Mouse (Mus musculus): ENCODE measurements around the gene Pinlyp.

Gene Pinlyp

DNA sequence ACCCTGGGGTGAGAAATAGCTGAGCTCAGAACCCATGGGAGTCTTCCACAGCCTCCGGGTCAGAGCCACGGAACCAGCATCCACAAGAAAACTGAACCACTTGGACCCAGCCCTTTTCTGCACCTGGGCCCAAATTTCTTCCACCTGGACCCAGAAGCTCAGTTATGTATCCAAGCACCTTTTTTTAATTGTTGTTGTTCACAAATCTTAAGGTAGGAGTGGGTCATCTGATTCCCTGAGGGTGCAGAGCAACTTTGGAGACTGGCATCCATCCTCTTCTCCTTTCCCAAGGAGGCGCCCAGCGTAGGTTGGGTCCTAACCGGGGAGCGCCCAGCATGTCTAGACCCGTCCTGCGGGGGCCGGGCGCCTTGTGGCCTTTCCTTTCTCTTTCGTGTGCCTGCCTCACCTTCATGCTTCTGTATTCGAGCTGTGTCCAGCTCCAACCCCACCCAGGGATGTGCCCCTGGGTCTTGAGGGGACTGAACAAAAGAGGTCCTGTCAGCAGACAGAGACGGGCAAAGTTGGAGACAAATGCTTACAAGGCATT lies at the start of gene Pinlyp, which contains the start of gene Xrcc1:
Gene Pinlyp, minus strand, starts transcription at position 51 of the 547 bp plus-strand sequence.
Gene Xrcc1, plus strand, starts transcription at position 222 of the 547 bp plus-strand sequence.
- no peak for DNase-seq (ENCODE audit: low spot score in 2 of 2)

DNA sequence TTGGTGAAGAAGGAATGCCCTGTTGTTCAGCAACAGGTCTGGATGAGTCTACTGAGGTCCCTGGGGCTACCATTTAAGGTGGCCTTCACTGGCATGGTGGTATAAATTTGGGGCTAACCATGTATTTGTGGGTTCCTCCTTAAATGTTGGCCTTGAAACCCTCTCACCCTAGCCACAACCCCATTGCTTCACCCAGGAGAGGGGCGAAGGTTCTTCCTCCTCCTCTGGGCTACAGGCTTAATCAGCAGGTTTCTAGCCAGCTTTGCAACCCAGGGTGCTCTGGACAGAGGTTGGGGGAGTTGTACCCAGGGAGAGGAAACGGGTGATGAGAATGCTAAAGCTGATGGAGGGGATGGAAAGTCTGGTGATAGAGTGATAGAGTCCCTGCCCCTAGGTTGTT lies 49.5 kb upstream of the Pinlyp start:
- DNase-seq (ENCODE audit: low spot score in 2 of 2): no peak

- DNase-seq (ENCODE audit: low spot score in 2 of 2): no peak
Observed at GRCm38 (mm10) chr7:24594309-24594803, 48.4 kb upstream of the Pinlyp start.

DNA sequence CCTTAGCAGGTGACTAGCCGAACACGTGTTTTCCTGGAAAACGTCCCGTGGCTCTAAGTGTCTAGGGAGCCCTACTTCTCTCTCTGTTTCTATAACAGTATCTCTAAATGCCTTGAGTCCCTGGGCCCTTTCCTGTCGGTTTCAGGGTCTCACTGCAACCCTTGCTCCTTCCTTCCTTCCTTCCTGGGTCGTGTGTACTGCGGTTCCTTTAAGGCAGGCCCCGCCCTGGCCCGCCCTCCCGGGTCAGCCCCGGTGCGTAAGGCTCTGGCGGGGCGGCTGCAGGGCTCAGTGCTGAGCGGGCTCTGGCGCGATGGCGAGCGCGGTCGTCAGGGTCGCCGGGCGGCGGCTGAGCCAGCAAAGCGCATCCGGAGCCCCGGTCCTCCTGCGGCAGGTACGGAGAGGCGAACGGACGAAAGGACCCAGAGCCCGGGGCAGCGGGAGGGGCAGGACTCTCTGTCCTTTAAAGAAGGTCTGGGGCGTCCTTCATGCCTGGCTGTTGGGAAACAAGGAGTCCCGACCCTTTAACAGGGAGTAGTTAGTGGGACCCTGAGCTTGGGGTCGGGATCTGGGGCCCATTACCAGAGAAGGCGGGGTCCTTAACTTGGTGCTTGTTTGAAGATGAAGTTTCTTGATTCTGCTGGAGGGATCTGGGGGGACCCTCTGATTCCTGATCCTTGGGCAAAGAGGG lies 47.8 kb upstream of the Pinlyp start:
- DNase-seq (ENCODE audit: low spot score in 2 of 2): peak; percentile 35 to 54

- DNase-seq (ENCODE audit: low spot score in 2 of 2): no peak
Observed at GRCm38 (mm10) chr7:24592781-24593180, 46.9 kb upstream of the Pinlyp start.

GRCm38 (mm10) chr7:24592163-24592562 lies 46.2 kb upstream of the Pinlyp start:
- DNase-seq (ENCODE audit: low spot score in 2 of 2): no peak

GRCm38 (mm10) chr7:24591735-24592134 lies 45.8 kb upstream of the Pinlyp start:
- no peak for DNase-seq (ENCODE audit: low spot score in 2 of 2)

- no peak for DNase-seq (ENCODE audit: low spot score in 2 of 2)
Observed at GRCm38 (mm10) chr7:24588336-24588735, 42.4 kb upstream of the Pinlyp start.

DNA sequence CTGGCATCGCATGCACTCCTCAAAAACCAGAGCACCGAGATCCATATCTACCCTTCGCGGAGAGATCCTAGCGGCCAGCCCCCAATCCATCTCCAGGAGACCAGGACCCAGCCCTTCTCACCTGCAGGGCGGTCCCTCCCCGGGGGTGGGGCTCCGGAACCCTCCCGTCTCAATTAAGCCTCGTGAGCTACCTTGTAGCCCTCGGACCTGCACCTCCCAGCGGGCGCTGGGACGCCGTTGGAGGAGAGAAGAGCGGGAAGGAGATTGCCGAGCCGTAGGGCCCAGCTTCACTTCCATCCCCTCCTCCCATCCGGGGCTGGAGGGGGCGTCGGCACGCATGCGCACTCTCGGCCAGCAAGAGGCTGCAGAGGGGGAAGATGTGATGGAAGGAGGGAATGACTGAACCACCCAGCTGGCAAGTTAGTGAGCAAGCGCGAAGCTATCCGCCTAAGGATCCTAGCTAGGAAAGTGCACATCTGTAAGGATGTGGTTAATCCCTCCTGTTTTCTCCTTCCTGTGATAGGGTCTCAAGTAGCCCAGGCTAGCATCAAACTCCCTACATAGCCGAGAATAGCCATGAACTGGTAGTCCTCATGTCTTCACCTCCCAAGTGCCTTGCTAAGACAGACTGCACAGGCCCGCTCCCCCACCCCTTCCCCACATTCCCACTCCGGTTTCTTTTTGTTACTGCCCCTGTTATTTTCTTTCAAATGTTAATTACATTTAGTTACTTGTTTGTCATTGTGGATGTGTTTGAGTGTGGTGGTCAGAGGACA lies 41.6 kb upstream of the Pinlyp start, which contains the start of the genes Ethe1 and Zfp575:
Gene Ethe1, plus strand, starts transcription at position 214 of the 776 bp plus-strand sequence.
Gene Zfp575, minus strand, starts transcription at position 312 of the 776 bp plus-strand sequence.
- DNase-seq (ENCODE audit: low spot score in 2 of 2): no peak

DNA sequence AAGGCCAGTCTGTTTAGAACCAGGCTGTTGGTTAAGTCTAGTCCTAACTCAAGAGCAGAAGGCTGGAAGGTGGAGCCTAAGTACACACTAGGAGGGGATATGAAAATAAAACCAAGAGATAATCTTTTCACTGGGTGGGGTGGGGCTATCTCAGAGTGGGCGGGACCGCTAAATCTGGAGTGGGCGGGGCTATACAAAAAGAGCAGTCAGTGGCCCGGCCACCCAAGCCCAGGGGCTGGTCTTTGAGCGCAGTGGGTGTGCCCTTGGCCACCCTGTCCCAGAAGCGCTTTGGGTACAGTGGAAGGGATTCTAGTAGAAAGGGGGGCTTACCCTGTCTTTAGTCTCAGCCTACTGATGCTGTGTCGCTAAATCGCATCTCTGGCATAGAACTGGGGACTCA lies 40.9 kb upstream of the Pinlyp start:
- no peak for DNase-seq (ENCODE audit: low spot score in 2 of 2)

- no peak for DNase-seq (ENCODE audit: low spot score in 2 of 2)
Observed at GRCm38 (mm10) chr7:24585995-24586394, 40.1 kb upstream of the Pinlyp start.

GRCm38 (mm10) chr7:24584876-24585275 lies 39.0 kb upstream of the Pinlyp start:
- DNase-seq (ENCODE audit: low spot score in 2 of 2): no peak

- DNase-seq (ENCODE audit: low spot score in 2 of 2): no peak
Observed at GRCm38 (mm10) chr7:24577811-24578210, 31.9 kb upstream of the Pinlyp start.

DNA sequence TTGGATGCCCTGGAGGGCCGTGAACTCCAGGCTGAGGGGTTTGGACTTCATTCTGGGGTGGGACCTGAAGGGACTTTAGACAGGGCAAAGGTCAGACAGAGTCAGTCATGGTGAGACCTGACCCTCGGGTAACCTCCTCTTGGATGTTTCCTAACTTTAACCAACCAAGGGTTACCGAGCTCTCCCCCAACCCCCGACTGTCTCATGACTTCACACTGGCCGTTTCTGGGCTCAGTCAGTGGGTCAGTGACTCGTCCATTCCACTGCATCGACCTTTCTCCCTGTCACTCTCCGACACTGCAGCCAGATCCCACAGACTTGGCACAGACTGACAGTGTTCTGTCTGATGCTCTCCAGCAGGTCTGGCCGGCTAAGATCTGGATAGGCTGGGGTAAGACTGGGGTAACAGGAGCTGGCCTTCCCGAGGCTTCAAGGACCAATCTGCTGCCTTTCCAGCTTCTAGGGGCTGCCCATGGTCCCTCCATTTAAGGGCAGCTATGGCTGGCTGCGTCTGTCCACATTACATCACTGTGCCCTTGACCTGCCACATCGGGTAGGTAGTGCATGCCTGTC lies 28.4 kb upstream of the Pinlyp start:
- no peak for DNase-seq (ENCODE audit: low spot score in 2 of 2)

DNA sequence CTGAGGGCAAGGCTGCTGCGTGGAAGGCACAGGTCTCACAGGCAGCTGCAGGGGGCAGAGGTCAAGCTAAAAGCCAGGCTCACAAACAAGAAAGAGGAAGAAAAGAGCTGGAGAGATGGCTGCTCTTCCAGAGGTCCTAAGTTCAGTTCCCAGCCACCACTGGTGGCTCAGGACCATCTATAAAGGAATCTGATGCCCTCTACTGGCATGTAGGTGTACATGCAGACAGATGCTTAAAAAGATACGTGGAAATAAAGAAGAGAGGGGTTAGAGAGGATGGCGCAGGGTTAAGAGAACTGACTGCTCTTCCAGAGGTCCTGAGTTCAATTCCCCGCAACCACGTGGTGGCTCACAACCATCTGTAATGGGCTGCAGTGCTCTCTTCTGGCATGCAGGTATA lies 26.5 kb upstream of the Pinlyp start:
- DNase-seq (ENCODE audit: low spot score in 2 of 2): no peak

DNA sequence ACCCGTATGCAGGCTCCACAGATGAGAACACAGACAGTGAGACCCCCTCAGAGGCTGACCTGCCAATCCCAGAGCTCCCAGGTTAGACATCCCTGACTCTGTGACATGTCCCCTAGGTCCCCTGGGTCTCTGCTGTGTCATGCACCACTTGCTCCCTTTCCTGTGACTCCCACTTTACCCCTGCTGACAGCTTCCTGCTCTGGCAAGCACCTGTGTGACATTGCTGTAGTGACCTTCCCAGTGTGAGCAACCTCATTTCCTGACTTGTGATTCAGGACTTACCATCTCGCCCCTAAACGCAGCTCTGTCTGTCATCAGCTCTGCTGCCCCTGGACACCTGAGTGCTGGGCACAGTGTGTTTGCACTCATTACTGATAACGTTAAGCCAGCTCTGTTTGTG lies 25.2 kb upstream of the Pinlyp start:
- DNase-seq (ENCODE audit: low spot score in 2 of 2): no peak

DNA sequence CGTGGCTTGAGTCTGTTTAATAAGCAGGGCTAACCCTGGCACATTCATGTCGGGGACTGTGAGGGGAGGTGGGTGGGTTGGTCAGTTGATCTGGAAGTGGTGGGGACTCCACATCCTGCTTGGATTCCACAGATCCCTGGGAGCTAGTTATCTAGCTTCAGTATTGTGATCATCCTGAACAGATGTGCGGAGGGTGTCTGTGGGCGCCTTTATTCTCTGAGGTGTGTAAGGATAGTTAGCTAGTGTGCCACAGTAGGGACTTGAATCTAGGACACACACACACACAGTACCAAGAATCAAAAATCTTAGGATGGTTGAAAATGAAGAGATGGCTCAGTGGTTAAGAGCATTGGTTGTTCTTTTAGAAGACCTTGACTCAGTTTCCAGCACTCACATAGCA lies 22.6 kb upstream of the Pinlyp start:
- DNase-seq (ENCODE audit: low spot score in 2 of 2): no peak

DNA sequence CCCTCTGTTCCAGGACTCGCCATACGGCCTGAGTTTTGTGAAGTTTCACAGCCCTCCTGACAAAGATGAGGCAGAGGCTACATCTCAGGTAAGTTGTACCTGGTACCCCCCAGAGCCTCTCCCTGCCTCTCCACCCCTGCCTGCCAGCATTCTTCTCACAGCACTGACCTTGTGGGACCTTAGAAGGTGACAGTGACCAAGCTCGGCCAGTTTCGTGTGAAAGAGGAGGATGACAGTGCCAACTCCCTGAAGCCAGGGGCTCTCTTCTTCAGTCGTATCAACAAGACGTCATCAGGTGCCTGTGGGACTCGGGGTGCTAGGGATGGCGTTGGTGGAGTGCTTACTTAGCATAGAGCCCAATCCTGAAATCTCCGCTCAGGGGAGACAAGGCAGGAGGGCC lies 20.3 kb upstream of the Pinlyp start:
- DNase-seq (ENCODE audit: low spot score in 2 of 2): no peak

DNA sequence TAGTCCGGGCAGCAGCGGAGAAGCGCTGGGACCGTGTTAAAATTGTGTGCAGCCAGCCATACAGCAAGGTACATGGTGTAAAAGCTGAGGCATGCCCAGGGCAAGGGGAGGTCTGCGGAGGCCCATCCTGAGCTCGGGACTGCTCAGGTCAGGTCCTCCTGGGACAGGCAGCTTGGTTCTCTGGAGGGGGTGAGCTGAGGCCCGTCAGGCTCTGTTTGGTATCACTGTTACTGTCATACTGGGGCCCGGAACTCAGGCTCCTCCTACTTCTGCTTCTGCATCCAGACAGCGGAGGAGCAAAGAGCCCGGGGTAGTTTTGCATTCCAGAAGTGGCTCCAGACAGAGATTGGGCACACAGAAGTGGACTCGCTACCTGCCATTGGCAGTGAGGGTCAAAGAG lies 19.7 kb upstream of the Pinlyp start:
- no peak for DNase-seq (ENCODE audit: low spot score in 2 of 2)

GRCm38 (mm10) chr7:24564607-24565265 lies 18.8 kb upstream of the Pinlyp start:
- DNase-seq (ENCODE audit: low spot score in 2 of 2): peak; percentile 51 to 85

DNA sequence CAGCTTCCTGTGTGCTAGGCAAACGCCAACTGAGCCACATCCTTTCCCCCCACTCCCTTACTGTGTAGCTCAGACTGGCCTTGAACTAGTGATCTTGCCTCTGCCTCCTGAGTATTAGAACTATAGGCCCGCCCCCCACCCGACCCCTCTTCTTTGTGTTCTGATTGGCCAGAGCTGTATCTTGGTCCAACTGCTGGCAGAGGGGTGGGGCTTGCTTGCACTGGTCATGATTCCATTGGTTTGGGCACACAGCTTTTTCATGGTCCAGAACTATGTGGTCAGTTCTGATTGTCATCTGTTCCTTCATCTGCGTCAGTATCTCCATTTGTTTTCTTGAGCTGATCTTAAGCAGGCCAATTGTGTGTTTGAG lies 17.9 kb upstream of the Pinlyp start:
- DNase-seq (ENCODE audit: low spot score in 2 of 2): no peak

All from natural killer cell, adult 2 months (primary cell).